Mouse (Mus musculus) retina, adult 2 months (tissue): ENCODE data around the gene Nipsnap3a.

Source experiments
- DNase-seq: peaks from one replicate; pipeline ENCODE4 v3.0.0-alpha.2; 2012; ENCODE audit warnings: low read depth, low spot score

Gene Nipsnap3a

DNA sequence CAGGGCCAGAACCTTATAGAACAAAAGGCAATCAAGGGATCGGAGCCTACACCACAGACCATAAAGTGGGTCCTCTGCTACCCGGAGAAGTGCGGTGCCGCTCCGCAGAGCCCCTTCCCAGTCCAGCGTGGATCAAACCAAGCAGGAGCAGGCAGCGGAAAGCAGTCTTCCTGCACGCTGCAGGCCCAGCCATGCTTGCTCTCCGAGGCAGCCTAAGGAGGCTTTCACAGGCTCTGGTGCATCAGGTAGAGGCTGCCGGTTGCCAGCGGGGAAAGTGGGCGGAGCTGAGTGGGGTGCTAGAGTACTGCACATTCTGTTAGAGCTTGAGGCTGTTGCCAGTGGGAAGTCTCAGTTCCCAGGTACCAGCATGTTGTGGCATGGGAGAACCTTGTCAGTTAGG lies at the start of gene Nipsnap3a:
Gene Nipsnap3a (plus strand): TSS at position 25 of the 400 bp plus-strand sequence.
- no peak for DNase-seq

DNA sequence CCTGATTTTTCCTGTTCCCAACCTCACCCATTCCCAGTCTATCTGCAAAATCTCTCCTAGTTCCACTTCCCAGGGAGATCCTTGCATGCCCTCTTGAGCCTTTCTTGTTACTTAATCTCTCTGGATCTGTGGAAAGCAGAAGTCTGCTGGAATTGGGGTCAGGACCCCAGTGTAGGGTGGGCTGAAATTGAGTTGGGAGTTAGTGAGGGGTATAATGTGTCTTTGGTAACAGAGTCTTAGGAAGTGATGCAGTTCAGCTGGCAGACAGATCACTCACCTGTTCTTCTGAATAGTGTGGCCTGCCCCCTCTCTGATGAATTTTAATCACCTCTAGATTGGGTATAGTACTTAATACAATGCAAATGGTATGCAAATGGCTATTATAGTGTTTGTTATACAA lies 42.4 kb upstream of the Nipsnap3a start:
- DNase-seq: no peak

DNA sequence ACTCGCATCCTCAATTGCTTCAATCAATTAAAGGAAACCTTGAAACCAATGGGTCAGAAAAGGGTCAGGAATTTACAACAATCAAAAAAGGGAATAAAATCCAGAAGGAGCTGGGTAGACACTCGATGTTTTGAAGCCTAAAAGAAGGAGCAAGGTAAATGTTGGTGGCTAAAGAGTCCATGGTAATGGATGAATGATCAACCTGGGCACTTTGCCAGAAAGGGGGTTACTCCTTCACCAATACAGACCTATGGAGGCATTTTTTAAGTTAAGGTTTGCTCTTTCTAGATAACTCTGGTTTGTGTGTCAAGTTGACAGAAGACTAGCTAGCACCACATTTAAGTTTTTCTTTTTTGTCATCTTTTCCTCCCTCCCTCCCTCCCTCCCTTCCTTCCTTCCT lies 40.1 kb upstream of the Nipsnap3a start:
- no peak for DNase-seq

GRCm38 (mm10) chr4:52958693-52959092 lies 30.4 kb upstream of the Nipsnap3a start:
- DNase-seq: peak; percentile 20

DNA sequence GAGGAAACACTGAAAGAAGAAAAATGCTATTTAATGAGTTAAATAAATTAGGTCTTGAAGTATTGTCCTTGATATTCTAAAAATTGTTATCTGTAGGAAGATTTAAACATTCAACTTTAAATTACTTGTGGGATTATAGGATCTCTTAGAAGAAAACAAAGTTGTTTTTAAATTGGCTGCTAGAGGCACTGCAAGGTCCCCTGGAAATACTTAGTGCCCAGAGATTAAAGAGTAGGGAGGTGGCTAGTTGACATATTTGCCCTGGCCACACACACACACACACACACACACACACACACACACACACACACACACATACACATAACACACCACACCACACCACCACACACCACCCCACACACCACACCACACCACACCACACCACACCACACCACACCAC lies 24.8 kb upstream of the Nipsnap3a start, which contains the start of gene Olfr270:
Gene Olfr270 (plus strand): TSS at position 301 of the 400 bp plus-strand sequence.
- no peak for DNase-seq

GRCm38 (mm10) chr4:52985216-52985615 lies 3.9 kb upstream of the Nipsnap3a start:
- peak; percentile 9 for DNase-seq

DNA sequence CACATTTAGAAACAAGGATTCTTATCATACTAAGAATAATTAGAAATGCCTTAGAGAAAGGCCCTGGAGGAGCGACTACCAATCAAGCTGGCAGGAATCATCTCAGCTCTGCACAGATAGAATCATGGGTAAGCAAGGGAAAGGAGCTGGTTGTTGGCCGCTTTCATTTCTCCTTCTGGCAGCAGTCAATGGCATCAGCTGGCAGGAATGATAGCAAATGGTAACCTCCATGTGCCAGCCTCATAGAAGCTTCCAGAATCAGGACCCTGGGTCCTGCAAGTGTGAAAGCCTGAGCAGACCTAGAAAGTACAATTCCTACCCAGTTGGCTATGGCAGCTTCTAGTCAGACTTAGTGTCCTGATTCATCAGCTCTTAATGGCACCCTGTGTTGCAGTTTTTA lies 2.8 kb upstream of the Nipsnap3a start:
- DNase-seq: no peak

GRCm38 (mm10) chr4:52999449-52999848 lies 10.4 kb downstream of the Nipsnap3a start:
- DNase-seq: no peak

DNA sequence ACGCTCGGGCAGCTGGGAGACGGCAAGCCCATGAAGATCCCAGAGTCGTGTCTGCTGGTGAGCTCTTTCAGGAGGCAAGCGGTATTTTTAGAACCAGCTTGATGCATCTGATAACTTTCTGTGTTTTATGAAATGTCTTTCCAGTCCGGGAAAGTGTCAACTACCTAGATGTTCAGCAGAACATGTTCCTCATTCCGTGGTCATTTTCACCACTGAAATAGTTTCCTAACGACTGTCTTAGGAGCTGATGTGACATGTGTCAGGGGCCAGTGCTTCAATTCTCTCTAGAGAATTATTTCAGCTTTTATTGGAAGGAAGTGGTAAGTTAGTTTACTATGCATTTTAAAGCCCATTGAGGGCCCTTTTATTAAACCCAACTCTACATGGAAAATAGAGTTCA lies 11.1 kb downstream of the Nipsnap3a start:
- no peak for DNase-seq

DNA sequence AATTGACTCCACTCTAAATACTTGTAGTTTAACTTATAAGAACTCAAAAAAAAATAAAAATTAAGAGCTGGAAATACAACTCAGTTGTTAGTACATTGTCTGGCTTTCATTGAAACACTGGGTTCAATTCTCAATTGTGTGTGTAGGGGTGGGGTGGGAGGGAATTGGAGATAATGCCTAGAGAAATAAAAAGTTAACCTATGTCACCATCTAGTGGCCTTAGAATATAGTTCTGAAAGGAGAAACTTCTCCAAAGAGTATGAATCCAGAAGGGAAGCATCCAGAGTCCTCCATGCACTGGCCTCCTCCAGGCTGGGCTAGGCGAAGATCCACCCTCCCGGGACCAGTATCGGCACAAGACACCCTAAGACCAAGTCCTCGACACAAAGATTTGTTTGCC lies 20.1 kb downstream of the Nipsnap3a start:
- DNase-seq: no peak

DNA sequence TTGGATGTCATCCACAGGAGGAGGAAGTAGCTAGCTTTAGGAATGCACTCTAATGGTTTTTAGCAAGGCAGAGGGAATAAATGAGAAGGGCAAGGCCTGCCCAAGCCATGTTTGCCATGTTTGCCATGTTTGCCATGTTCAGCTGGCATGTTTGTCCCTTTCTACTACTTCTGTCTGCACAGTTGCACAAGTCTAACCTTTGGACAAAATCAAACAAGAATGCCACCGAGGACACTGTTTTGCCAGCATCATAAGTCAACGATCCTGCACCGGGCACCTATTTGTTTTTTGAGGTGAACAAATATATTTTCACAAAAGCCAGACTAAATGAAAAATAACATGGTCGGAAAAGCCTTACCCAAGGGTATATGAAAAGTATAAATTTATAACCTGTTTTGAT lies 20.8 kb downstream of the Nipsnap3a start:
- no peak for DNase-seq

DNA sequence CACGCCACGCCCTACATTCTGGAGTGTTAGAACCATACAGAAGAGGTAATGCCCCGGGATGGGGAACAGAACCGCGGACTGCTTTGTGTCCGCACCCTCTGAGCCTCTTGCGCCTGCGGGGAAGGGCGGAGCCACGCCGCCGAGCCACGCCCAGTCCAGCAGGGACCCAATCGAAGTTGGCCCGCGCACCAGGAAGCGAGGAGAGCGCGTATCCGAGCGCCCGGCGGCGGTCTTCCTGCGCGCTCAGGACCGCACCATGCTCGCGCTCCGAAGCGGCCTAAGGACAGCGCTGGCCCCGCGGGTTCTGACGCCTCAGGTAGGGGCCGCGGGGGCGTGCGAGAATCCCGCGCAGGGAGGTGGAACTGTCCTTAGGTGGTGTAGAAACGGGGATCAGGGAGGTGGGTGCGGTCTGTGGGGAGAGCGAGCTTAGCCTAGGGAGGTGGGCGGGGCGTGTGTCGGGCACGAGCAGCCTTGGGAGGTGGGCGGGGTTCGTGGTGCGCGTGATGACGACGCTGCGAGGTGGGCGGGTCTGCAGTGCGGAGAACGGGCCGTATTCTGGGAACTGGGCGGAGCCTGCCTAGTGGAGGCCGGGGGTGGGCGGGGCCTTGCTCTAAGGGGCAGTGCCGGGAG lies 22.8 kb downstream of the Nipsnap3a start, which contains the start of gene Nipsnap3b:
Gene Nipsnap3b (plus strand): TSS at position 149 of the 630 bp plus-strand sequence.
- peak; percentile 88 for DNase-seq

GRCm38 (mm10) chr4:53014421-53014820 lies 25.3 kb downstream of the Nipsnap3a start:
- no peak for DNase-seq

DNA sequence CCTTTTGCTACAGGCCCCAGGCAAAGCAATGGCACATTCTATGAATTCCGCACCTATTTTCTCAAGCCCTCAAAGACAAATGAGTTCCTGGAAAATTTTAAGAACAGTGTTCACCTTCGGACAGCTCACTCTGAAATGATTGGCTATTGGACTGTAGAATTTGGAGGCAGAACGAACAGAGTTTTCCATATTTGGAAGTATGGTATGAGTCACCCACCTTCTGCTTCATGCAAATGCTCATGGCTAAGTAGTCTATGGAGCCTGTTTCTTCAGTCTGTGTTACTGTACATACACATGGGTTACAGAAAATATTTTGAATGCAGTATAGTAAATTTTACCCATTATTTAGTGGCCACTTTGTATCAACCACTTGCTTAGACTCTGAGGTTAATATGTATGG lies 26.0 kb downstream of the Nipsnap3a start:
- no peak for DNase-seq

DNA sequence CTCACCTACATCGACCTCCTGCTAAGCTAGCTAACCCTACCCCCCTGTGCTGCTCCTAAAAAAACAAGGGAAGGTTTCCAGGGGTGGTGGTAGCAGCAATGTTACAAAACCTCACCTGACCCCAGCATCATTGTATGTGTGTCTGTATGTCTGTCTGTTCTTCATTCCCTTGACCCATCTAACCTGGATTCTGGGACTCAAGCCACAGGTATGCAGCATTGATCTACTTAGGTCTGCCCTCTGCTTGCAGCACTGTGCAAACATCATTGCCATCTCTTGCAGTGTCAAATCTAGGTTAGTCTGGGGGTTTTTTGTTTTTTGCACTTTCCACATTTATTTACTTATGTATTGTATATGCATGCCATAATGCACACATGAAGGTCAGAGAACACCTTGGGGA lies 29.3 kb downstream of the Nipsnap3a start:
- DNase-seq: no peak

GRCm38 (mm10) chr4:53023189-53023925 lies 34.3 kb downstream of the Nipsnap3a start:
- DNase-seq: no peak

DNA sequence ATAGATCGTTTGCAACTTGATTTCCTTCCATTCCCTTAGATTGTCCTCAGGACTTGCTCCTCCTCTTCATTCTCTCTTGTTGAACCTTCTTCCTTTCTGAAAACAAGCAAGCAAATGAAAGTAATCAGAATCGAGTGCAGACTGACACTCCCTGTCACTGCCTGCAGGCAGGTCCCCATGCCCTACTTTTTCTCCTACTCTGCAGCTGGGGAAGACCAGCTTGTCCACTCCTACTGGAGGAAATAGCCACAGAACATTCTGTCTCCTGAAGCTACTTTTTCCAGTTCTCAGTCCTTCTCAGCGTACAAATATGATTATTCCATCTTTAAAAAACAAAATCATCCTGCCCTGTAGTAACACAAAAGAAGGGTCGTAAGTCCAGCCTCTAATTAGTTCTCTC lies 35.3 kb downstream of the Nipsnap3a start:
- no peak for DNase-seq

- no peak for DNase-seq
These were observed 38.7 kb downstream of the Nipsnap3a start for GRCm38 (mm10) chr4:53027811-53028210.

DNA sequence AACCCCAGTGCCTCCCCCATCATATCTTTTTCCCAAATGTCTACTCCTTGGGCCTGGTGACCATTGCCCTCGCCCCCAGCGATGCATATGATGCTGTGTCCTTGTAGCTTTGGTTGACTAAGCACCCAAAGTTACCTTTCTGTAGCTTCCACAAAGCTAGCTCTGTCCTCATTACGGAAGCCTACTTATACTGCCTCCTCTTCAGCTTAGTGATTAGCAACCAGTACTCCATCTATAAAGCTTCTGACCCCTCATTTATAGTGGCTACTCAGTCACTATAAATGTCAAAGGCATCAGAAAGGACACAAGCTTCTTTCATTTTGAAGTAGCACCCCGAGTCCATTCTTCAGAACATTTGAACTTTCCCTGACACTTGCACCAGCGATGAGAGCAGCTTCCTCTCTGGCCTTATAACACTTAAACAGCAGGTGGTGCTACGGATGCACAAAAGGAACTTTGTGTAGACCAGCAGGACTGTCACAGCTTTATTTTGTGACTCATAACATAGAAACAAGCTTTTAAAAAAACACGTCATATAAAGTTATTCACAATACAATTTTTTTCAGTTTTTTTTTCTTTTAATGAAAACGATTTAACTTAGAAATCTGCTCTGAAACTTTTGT lies 41.4 kb downstream of the Nipsnap3a start:
- no peak for DNase-seq

DNA sequence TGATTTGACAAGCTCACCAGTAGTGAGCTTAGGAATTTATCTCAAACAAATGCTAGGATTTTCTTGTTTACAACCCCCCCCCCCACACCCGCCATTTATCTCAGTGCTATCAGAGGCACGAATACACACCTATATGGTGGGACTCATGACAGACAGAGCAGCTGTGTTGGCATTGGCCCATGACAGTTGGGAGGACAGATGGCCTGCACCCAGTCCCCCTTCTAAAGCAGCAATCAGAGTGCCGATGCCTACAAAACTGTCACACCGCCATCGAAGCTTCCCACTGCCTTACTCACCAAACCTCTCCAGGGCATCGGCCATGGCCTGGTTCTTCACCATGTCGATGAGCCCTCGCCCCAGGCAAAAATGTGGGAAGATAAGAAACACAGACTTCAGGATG lies 54.7 kb downstream of the Nipsnap3a start:
- no peak for DNase-seq

- DNase-seq: no peak
These were observed 56.7 kb downstream of the Nipsnap3a start for GRCm38 (mm10) chr4:53045807-53046206.

DNA sequence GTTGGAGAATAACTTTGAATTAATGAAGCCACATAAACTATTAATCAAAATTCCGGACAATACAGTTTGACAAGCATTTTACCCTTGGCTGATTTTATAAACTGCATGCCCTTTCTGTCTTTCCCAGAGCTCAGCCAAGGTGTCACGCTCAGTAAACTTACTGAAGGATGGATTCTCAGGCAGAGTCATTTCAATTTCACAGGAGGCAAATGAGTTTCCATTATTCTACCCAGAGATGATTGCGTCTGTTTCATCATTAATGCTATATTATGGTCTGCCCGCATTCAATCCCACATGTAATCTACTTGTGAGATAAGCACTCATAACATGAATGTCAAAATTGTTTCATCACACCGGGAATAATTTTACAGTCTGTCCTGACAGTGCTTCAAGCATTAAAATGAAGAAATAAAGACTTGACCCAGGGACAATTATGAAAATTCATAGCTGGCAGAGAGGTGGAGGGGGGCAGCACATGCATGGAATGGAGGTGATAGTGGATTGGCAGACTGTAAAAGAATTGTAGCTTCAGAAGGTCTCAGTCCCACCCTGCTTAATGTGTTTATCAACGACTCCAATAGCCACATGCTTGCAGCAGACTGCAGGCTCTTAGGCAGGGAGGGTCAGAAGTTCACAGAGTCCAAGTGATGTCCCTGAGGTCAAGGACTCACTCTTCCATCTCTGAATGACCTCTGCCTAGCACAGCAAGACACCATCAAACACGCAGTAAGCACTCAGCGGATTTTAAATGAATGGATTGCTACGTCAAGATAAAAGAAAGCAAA lies 57.4 kb downstream of the Nipsnap3a start:
- no peak for DNase-seq
